Mouse (Mus musculus) G1E-ER4 (cell line): ENCODE results near the gene Rab7b. TPM values are rescaled to one million over a fixed set of nuclear protein-coding genes. Genes with fewer than 3 reads are reported as not detected.

Experiments used
- GATA1 ChIP-seq: IDR thresholded peaks from one replicate; pipeline ENCODE4 v1.8.0; 2012; ENCODE audit warnings: low read length, inconsistent platforms
- polyA plus RNA-seq: library from polyadenylated mRNA; stranded (reverse); fragments of >175 nt; gene quantifications from 2 replicates; pipeline ENCODE4 v1.2.3, GENCODE M21; 2012

Gene Rab7b
- polyA plus RNA-seq: 0.03 and 0.13 TPM in 2 replicates

DNA sequence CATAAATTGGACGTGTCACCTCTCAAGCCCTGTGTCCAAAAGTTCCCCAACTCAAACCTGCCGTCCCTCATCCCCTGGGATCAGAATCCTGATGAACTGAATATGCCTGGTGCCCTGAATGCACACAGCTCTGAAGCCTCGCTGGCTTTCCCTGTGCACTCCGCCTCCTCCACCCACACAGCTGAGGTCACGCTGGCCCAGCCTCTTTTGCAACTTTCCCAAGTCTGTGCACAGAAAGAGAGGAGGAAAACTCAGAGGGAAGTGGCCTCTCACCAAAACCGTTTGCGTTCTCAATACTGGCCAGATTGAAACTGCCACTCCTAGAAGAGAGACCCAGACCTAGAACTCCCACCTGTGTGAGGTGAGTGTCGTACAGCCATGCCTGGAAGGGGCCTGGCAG lies at the start of gene Rab7b:
Gene Rab7b (plus strand): TSS at position 221 of the 400 bp plus-strand sequence.
- no peak for TF ChIP-seq GATA1

DNA sequence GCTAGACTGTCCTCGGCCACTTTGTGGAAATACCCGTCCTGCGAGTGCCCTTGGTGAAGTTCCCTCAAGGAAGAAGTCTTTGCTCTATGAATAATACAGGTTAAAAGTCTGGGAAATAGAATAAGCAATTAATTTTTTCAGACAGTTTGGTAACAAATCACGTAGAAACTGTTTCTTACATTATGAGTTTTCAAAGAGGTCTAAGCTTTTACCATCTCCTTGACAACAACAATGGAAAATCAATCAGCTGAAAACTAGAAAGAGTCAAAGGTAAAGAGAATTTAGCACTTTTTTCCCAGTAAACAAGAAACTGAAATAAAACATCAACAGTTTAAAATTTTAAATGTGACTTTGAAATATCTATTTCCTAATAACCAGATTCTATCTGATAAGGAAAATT lies 48.4 kb upstream of the Rab7b start:
- TF ChIP-seq GATA1: no peak

DNA sequence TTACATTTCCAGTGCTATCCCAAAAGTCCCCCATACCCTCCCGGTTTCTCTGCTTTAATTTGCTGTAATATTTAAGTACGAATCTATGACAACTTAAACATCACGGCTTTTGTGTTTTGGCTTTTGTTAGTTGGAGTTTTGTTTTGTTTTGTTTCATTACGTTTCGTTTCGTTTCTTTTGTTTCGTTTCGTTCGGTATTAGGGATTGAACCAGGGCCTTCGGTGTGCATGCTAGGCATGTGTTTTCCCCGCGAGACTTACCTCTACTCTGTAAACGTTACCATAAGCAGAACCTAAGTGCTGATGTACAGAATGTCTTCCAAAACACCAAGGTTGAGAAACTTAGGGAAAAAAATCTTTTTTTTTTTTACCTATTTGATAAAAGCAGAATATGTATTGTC lies 46.9 kb upstream of the Rab7b start:
- no peak for TF ChIP-seq GATA1

DNA sequence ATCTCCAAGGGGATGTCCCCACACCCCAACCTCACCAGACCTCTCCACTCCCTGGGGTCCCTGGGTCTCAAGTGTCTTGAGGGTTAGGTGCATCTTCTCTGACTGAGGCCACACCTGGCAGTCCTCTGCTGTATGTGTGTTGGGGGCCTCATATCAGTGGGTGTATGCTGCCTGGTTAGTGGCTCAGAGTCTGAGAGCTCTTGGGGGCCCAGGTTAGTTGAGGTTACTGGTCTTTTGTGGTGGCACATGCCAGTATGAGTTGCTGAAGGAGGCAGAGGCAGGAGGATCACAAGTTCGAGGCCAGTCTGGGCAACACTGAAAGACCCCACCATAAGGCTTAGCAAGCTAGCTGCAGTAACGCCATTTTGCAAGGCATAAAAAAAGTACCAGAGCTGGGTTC lies 46.2 kb upstream of the Rab7b start:
- no peak for TF ChIP-seq GATA1

DNA sequence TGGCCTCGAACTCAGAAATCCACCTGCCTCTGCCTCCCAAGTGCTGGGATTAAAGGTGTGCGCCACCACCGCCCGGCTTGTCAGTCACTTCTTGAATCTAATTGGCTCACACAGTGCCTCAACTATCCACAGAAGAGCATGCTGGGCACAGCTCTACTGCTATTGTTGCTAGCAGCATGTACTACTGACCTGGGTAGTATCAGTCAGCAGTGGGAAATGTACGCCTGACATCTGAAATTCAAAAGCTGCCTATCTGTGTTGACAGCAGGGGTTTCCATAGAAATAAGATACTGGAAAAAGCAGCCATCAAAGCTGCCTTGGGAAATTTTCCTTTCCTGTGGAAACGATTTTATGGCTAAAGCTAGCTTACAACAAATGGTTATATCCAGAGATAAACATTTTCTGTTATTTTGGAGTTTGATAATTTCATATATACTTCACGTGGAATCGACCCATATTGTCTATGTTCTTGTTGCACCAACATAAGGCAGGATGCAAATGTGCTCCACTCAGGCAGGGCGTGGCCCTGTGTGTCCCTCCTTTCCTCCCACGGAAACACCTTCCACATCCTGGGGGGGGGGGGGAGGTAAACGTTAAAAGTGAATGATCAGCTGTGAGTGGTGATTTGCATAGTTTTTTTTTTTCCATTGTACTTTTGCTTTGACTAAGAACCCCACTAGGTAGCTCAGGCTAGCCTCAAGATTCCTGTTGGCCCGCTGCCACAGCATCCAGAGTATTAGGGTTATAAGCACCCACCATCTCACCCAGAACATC lies 35.6 kb upstream of the Rab7b start:
- TF ChIP-seq GATA1: no peak

DNA sequence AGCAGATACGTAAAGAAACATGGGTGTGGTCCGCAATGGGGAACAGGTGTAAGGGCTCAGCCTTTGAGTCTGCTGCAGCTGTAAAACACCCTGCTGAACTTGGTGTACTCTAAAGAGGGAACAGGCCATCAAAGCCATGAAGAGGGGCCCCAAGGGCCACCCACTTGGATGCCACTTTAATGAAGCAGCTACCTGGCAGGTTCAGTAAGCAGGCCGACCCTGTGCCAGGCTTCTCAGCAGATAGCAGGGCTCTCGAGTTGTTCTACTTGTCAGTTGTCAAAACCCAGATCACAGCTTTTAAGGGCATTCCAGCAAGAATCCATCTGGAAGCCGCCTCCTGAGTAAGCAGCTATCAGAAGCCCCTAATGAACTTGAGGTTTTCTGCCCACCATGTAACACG lies 32.9 kb upstream of the Rab7b start:
- no peak for TF ChIP-seq GATA1

DNA sequence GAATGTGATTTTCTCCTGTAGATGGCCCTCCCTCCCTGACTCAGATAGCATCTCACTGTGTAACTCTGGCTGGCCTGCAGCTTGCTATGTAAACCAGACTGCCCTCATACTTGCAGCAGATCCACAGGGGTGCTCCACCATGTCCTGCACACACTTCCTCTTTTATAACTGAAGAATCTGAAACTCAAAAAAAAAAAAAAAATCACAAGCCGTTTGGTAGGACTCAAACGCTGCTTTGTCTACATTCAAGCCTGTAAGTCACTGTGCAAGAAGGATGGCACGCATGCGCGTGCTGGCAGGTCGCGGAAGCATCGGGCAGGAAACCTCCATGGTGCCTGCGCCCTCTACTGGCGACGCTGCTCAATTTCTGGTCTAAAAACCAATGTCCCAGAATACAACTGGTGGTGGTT lies 30.5 kb upstream of the Rab7b start:
- TF ChIP-seq GATA1: peak; percentile 44

DNA sequence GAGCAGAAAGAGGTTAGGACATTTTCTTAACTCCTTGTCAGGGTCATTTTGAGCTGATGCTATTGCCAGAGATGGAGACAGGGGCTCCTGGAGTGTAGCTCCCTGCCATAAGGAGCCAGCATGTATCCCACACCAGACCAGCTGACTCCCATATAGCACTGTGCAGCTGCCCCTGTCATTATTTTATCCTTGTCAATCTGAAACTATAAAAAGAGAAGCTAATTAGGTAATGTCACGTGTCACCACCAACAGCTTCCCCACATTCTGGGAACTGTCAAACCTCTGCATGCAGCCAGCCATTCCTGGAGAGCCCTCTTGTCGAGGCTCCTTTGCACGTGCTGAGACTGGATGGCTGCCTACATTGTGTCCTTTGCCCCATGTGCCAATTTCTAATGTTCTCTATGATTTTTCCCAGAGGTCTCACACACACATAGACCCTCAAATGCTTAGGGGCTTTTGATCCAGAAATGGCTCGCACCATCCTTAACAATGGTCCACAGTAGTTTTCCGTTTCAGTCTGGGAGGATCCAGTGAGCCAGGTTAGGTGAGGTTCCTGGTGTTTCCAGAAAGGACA lies 28.9 kb upstream of the Rab7b start:
- TF ChIP-seq GATA1: no peak

DNA sequence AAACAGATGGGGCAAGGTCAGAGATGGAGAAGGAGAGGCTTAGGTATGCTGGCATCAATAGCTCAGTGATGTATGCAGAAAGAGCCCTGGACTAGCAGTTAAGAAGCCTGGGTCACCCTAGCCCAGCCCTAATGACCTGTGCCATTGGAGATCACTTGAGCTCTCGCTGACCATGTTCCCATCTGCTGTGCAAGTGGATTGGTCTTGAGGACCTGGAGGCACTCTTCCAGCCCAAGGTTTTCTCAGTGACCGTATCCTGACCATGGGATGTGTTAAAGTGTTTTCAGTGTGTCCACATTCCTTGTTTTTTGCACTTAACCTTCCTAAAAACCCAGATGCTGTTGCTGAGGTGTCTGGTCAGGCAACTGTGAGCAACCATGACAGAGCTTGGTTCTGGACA lies 28.2 kb upstream of the Rab7b start:
- TF ChIP-seq GATA1: no peak

DNA sequence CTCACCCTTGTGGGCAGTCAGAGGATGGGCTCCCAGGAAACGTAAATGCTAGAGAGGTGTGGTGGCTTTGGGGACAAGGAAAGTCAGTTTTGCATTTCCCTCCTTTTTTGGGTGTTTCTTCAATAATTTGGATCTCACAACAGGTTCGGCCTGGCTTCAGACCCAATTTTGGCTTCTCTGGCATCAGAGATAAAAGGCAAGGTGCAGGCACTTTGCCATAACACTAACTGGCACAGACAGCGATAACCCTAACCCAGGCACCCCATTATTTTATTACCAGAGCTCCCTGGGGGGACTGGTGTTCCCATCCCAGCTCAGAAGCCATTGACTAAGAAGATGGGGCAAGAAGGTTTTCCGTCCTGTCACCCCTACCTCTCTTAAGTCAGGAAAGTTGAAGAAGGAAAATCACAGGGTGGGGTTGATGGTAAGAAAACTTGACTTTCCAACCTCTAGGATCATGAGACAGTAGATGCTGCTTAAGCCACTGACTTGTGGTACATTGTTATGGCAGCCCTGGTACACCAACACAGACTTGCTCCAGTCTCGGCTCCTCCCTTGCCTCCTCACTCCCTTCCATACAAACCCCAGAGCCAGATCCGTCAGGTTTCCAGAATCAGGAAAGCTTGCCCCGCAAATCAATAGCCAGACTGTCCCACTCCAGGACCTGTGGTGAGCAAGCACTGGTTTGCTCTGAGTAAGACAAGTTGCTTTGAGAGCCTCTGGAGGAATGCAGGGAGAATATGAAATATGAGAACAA lies 27.6 kb upstream of the Rab7b start:
- no peak for TF ChIP-seq GATA1

DNA sequence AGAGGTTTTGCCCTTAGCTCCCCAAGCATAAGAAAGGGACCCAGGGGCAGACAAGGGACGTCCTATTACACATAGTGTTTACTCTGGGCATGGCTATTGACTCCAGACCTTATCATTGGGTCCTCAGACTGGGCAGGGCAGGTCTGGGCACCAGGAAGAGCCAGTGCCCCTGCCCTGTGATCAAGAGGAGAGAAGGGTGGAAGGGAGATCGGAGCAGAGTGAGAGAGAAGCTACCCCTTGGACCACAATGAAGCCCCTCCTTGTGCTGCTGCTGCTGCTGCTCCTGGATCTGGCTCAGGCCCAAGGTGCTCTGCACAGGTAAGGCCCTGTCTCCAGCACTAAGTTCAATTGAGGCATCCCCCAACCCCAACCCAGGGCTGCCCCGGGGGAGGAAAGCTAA lies 26.7 kb upstream of the Rab7b start:
- no peak for TF ChIP-seq GATA1

DNA sequence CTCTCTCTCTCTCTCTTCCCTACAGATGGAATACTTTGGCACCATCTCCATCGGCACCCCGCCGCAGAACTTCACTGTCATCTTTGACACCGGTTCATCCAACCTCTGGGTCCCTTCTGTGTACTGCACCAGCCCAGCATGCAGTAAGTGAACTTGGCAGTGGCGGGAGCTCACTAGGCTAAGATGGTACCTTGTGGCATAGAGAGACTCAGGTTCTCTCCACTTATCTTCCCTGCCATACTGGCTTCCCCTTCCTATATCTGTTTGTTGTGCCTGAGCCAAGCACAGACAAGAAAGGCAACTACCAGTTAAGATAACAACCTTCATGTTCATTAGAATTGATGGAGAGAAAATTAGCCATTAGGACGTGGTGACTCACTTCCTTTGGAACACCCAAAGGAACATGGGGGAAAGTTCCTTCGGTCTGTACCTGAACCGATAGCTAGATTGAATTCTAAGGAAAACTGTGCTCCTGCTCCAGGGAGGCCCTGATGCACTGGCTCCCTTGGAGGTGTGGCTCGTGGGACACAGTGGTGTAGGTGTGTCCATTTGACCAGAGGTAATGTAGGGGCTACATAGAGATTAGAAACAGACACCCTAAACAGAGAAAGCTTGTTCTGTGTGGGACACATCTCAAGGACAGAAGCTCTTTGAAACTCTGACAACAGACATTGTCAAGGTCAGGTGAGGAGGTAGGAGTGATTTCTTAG lies 25.1 kb upstream of the Rab7b start:
- peak; percentile 6 for TF ChIP-seq GATA1

DNA sequence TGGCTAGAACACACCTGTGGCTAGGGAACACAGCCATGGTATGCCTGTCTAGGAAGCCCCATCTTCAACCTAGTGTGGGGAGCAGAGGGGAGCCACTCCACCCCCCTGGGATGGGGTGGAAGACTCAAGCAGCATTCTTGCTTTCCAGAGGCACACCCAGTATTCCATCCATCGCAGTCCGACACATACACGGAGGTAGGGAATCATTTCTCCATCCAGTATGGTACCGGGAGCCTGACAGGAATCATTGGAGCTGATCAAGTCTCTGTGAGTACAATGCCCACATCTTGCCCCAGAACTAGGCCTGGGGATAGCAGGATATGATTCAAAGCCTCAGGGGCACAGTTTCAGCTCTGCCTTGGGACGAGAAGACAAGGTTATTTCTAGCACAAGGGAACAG lies 24.4 kb upstream of the Rab7b start:
- TF ChIP-seq GATA1: no peak

DNA sequence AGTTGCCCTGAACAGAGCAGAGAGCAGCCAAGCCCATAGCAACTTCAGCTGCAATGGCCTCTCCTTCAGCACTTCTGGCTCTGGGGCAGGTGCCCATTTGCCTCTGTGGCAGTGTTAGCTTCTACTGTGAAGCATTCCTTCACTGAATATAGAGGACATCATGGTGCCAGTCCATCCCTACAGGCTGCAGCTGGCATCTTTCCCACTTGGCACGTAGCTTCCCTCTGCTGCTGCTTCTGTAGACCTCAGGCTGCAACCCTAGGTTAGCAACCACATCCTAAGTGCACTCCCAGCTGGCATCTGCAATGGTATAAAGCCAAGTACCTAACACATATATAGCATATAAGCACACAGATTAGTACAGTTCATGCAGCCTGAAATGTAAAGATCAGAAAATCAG lies 22.6 kb upstream of the Rab7b start:
- no peak for TF ChIP-seq GATA1

DNA sequence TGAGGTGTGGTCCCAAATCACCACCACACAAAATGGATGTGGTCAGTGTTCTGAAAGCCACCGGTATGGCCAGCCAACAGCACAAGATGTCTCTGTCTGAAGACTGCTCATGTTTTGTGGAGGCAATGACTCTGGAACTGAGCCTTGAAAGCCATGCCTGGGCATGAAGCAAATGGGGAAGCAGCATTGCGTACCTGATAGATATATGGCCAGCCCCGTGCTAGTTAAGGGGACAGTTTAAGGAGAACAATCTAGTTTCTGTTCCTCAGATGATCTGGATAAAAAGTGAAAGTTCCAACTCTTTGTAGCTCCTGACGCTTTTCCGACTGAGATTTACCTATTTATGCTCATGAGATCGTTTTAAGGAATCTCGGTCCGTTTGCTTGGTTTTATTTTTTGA lies 17.4 kb upstream of the Rab7b start:
- no peak for TF ChIP-seq GATA1

DNA sequence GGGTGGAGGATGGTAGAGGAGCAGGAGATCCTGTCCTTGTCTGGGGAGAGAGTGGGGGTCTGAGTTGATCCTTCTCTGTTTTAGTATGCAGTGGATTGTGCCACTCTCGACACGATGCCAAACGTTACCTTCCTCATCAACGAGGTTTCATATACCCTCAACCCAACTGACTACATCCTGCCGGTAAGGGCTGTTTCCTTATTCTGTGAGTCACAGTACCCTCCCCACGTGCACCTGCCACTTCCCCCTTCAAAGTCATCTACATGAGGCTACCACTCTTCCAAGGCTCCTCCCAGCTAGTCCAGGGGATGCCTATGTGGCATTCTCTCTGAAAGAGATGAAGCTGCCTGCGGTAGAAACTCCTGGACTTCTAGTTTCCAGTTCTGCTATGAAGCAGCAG lies 16.1 kb upstream of the Rab7b start:
- no peak for TF ChIP-seq GATA1
